Mouse (Mus musculus): ENCODE results near the gene Nol9.
A peak's percentile ranks its signal among the peaks of the same experiment; 100 is the strongest.

Nol9 gene

DNA sequence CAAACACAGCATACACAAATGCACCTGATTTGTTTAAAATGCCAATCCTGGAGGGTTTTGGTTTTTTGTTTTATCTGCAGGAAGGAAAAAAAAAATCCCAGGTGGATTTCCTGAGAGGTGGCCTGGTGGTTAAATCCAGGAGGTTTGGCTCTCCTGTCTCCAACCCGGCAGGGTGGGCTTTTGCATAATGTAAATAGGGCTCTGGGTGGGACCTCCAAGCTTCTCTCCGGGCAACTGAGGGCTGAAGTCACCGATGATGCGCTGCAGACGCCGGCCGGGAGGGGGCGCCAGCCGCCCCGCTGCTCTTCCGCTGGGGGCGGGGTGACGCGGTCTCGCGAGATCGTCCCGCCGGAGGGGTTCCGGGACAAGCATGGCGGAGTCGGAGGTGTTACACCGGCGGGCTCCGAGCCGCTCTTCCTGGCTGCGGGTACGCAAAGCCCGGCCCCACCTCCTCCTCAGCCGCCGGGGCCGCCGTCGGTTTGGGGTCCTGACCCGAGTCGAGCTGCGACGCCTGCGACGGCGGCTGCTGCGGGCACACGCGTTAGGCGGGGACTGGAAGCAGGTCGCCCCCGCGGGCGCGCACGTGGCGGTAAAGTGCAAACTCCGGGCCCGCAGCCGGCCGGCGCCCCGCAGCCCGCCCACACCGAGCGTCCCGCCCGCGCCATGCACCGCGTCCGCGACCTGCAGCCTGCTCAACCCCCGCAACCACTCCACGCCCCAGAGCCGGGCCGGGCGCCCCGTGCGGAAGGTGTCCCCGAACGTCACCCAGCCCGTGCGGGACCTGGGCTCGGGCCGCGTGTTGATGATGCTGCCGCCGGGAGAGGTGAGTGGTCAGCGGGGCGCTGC is at the start of gene Nol9:
Gene Nol9, plus strand, starts transcription at position 337 of the 846 bp plus-strand sequence.
- DNase-seq (ENCODE audit: low spot score), result peak; percentile 98

DNA sequence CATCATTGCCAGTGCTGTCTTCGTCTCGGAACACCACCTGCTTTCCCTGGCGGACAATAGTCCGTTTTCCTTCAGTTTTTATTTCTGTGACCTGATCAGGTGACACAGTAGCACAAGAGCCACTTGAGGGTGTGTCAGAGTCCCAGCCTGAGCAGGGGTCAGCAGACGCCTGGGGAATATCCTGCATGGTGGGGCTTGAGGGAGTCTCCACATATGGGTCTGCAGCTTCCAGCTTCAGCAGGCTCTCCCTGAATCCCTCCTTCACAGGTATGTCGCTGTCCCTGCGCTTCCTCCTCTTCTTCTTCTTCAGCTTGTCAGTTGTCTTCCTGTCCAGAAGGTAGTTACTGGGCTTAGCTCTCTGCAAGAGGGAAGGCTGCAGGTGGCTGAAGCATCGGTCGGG is 47.0 kb upstream of the Nol9 start:
- DNase-seq (ENCODE audit: low spot score), result no peak

DNA sequence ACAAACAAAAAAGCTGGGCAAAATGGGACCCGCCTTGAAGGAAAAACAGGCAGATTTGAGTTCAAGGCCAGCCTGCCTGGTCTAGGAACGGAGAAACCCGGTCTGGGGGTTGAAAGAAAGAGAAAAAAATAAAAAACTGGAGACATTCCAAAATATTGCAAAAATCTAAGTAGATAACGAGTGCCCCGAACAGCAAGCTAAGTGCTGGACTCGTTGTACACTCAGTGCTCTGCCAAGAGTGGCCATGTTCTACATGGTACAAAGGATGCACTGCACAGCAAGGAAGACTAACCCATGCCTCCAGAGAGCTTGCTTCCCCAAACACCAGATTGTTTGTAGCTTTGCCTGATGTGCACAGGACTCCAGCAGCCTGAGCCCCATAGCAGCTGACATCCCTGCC is 46.1 kb upstream of the Nol9 start:
- no peak for DNase-seq (ENCODE audit: low spot score)

DNA sequence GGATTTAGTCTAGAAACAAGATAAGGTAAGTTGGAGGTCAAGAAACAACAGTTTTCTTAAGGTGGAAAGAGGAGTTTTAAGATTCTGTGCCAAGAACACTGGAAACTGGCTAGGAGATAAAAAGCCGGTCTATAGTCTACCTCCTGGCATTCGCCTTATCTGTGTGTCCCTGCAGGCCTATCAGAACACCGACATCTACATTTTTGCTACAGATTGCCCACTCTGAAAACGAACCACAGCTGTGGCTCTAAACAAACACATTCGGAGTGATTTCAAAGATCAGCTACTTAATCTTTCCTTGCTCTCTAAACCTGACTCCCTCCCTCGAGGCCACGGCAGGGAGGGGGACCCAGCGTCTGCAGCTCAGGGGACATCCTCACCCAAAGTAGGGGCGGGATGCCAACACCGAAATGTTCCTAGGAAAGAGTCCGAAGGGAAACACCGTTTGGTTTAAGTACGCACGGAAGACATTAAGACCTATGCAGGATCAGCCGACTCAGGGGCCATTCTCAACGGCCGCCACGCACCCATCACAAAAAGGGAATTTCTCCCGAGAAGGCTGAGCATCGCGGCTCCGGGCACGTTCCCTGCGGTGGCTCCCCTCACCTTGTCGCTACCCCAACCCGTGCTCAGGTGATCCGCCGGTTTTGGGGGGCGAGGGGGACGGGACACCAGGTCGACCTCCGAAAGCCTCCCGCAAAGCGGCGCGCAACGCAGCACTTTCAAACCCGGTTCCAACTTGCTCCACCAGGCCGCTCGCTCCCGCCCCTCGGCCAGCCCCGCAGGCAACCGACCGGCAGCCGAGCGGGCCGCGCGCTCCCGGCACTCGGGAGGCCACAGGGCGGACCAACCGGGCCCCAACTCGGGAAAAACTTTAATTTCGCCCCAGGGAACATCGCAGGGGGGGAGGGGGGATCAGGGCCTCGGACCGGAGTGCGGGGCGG is 44.6 kb upstream of the Nol9 start:
- DNase-seq (ENCODE audit: low spot score), result peak; percentile 77

DNA sequence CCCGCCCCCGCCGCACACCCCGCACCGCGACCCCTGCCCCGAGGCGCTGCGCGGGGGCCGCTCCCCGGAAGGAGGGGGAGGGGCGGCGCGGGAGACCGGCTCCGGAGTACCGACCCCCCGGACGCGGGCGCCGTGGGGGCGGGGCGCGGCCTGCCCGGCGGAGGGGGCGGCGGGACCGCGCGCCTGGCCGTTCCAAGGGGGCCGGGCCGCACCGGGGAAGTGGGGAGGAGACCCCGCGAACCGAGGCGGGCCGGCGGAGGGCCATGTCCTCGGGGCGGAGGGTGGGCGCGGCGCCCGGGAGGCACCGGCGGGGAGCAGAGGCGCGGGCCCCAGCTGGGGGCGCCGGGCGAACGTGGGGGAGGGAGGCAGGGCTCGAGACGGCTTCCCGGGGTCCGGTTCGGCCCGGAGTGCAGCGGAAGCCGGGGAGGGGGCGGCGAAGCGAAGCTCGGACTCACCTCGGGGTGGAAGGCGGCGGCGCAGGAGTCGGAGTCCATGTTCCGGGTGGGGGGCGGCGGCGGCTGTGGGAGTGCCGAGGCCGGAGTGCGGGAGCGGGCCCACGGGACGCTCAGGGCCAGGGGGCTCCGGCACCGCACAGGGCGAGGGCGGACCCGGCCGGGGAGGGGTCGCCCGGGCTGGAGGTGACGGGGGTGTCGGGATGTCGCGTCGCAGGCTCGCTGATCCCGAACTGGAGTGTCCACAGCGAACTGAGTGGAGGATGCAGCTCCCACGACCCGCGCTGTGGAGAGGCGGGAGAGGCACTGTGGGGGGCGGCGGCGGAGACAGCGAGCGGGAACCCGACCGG is 43.5 kb upstream of the Nol9 start:
- peak; percentile 82 for DNase-seq (ENCODE audit: low spot score)

DNA sequence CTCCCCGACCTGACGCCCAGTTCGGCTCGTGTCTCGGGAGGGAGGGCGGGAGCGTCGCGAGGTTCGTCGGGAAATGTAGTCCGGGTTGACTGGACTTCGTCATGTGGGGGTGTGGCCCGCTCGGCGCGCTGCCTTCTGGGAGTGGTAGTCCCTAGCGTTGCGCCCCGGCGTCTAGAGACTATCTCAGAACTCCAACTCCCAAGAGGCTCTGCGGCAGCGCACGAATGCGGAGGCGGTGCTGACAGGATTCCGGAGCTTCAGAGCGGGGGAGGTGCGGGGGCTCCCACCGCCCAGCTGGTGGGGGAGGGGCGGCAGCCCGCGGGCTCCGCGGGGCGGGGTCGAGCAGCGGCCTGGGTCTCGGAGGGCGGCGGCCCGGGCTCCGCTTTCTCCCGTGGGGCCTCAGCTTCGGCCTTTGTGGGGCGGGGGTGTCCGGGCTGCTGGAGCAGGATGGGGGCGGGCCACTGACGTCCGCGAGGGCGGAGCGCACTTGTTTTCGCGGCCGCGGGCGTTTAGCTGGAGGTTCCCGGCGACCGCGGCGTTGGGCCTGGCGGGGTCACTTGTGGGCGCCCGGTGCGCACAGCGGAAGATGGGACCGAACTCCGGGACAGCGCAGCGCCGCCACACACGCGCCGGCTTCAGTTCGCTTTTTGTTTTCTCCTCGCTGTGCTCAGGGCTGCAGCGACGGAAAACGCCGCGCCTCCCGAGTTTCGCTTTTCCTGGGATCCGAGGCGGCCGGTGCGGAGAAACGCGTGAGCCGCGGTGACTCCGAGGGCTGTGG is 42.8 kb upstream of the Nol9 start, which contains the start of gene Phf13:
Gene Phf13, minus strand, starts transcription at position 86 of the 778 bp plus-strand sequence.
- DNase-seq (ENCODE audit: low spot score), result peak; percentile 99

DNA sequence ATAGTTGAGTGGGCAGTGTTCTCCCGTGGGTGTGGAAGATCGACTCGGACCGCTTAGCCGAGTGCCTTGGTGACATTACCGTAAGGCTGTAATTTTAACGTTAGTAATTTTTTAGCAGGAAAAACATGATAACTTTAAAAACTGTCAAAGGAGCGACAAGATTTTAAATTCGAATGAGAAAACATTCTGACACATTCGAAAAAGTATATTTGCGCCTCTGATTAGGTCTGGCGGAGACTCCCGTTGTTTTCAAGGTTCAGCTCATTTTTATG is 42.2 kb upstream of the Nol9 start:
- DNase-seq (ENCODE audit: low spot score), result no peak

DNA sequence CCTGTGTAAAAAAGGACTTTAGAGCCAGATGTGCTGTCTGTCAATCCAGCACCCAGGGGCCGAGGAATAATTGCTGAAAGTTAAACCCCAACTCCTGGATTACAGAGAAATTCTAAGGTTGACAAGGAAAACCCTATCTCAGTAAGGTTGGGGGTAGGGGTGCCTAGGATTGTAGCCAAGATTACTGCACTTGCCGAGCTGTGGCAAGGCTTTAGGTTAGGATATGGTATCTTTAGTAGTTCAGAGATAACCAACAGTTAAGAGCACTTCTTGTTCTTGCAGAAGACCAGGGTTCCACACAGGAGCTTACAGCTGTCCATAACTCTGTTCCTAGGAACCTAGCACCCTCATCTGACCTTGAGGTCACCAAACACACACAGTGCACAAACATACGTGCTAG is 41.4 kb upstream of the Nol9 start:
- no peak for DNase-seq (ENCODE audit: low spot score)

DNA sequence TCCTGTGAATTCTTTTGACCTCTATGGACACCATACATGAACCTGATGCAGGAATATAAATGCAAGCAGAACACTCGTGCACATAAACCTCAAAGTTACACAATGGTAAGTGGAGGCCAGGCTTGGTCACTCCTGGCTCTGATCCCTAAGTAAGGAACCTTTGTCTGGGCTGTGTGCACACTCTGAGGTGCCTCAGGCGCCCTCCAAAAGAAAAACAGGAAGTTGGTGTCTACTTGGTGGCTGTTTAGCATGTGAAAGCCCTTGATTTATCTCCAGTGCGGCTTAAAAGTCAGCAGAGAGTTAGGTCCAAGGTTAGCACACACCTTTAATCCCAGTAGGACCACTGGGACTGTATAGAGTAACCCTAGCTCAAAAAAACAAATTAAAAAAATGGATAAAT is 39.6 kb upstream of the Nol9 start:
- no peak for DNase-seq (ENCODE audit: low spot score)

DNA sequence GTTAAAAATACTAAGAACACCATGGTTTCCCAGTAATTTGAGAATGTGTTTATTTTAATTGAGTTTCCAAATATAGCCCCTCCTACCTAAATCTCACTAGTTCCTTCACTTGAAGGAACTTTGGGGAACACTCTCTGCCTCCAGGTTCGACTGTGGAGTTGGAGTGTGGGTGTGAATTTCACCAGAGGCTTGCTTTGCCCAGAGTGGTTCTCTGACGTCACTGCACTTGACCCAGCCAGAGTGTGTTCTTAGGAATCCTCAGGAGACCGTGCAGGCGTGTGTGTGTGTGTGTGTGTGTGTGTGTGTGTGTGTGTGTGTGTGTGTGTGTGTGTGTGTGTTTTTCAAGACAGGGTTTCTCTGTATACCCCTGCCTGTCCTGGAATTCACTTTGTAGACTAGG is 38.2 kb upstream of the Nol9 start:
- DNase-seq (ENCODE audit: low spot score), result no peak

DNA sequence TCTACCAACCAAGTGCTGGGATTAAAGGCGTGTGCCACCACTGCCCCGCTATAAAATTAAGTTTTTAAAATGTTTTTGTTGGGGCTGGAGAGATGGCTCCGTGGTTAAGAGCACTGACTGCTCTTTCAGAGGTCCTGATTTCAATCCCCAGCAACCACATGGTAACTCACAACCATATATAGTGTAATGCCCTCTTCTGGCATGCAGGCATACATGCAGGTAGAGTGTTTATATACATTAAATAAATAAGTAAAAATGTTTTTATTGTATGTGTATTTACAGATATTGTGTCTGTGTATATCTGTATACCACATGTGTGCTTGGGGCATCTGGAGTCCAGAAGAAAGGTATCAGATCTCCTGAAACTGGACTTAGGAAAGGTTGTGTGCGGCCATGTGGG is 37.8 kb upstream of the Nol9 start:
- no peak for DNase-seq (ENCODE audit: low spot score)

DNA sequence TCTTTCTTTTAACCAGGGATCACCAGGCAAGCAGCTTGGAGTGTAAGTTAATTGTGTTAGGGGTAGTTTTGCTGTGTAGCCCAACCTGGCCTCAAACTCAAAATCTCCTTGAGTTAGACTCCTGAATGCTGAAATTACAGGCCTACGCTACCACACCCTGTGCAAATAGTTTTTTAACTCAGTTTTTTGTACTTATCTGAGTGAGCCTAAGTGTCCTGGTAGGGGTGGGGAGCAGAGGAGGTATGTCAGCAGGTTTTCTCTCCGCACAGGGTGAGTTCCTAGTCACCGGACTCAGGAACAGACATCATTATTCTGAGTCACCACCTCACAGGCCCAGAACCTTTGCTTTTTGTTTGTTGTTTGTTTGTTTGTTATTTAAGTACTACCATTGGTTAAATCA is 37.1 kb upstream of the Nol9 start:
- no peak for DNase-seq (ENCODE audit: low spot score)

DNA sequence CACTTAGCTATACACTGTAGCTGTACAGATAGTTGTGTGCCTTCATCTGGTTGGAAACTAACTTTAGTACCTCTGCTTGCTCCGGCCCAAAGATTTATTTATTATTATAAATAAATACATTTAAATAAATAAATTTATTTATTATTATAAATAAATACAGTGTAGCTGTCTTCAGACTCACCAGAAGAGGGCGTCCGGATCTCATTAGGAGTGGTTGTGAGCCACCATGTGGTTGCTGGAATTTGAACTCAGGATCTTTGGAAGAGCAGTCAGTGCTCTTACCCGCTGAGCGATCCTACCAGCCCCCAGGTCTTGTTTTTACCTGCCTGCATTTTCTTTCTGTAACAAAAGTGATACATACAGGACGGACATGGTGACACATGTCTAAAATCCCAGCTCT is 33.0 kb upstream of the Nol9 start:
- no peak for DNase-seq (ENCODE audit: low spot score)

DNA sequence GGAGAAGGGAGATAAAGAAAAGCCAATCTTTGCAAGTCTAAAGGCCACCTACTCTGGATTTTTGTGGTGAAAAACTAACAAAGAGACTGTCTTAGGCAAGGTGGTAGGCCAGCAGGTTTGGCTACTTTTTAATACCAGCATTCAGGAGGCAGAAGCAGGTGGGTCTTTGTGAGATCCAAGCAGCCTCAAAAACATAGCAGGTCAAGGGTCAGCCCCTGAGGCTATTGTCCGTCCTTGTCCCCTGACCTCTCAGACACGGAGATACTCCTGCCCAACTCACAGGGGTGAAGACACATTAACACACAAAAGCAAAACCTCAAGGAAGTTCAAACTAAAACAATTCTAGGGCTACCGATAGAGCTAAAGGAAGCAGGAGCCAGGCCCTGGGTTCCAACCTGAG is 32.3 kb upstream of the Nol9 start:
- no peak for DNase-seq (ENCODE audit: low spot score)

DNA sequence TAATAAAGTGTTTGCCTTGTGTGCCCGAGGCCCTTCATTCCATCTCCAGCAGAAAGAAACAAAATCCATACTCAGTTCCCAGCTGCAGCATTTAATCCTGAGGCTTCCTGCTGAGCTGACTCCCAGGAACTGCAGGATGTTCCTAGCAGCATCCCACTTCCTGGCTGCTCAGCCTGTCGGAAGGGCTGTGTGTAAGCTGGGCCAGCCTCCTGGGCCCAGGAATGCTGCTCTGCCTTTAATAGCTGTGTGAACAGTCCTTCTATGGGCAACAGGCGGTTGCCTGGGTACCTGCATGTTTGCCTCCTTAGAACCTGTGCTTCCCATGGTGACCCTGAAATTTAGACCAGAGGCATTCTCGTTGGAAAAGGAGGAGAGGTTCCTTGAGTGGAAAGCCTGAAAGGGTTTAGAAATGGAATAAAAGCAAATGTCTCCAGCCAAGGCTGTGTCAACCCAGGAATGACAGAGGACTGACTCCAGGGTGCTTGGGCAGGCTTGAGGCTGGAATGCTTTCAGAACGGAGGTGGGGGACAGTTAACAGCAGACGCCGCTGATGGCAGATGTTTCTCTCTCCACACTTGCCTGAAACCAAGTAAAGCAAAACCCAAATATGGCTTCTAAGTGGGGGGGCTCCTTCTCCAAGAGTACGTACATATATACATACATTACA is 31.5 kb upstream of the Nol9 start:
- DNase-seq (ENCODE audit: low spot score), result no peak

DNA sequence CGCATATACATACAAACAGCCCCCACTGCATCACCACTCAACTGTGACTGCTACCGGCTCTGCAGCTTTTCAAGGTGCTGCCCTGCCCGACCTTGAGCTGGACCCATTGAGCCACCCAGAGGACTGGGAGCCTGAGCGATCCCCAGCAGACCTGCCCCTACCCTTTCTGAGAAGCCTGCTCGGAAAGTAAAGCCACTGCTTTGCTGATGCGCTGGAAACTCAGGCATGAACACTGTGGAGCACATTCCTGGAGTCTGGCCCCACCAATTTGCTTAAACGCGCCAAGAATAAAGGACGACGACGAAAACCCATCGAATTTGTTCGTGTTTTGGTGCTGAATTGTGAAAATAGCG is 31.0 kb upstream of the Nol9 start:
- DNase-seq (ENCODE audit: low spot score), result no peak

DNA sequence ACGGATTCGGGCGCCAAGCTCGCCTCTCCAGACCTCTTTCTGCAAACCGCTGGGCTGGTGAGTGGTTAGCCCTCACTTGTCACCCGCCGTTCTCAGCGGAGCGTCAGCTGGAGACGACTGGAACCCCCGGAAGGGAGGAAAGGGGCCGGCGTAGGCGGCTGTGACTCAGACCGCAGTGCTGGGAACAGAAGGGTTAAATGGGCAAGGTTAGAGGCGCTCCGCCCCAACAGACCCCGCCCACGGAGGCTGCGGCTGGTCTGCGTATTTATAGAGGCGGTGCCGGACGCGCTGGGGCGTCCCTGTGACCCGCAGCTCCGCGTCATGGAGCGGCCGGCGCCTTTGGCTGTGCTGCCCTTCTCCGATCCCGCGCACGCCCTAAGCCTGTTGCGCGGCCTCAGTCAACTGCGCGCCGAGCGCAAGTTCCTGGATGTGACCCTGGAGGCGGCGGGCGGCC is 30.5 kb upstream of the Nol9 start, which contains the start of gene Klhl21:
Gene Klhl21, plus strand, starts transcription at position 182 of the 454 bp plus-strand sequence.
- DNase-seq (ENCODE audit: low spot score), result peak; percentile 97

DNA sequence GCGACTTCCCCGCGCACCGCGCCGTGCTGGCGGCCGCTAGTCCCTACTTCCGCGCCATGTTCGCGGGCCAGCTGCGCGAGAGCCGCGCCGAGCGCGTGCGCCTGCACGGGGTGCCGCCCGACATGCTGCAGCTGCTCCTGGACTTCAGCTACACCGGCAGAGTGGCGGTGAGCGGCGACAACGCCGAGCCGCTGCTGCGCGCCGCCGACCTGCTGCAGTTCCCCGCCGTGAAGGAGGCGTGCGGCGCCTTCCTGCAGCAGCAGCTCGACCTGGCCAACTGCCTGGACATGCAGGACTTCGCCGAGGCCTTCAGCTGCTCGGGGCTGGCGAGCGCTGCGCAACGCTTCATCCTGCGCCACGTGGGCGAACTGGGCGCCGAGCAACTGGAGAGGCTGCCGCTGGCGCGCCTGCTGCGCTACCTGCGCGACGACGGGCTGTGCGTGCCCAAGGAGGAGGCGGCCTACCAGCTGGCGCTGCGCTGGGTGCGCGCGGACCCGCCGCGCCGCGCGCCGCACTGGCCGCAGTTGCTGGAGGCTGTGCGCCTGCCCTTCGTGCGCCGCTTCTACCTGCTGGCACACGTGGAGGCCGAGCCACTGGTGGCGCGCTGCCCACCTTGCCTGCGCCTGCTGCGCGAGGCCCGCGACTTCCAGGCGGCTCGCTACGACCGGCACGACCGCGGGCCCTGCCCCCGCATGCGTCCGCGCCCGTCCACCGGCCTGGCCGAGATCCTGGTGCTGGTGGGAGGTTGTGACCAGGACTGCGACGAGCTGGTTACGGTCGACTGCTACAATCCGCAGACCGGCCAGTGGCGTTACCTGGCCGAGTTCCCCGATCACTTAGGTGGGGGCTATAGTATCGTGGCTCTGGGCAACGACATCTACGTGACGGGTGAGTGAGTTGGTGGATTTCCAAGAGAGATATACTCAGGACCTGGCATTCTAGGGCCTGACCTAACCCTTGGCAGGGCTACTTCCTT is 29.8 kb upstream of the Nol9 start:
- peak; percentile 73 for DNase-seq (ENCODE audit: low spot score)

DNA sequence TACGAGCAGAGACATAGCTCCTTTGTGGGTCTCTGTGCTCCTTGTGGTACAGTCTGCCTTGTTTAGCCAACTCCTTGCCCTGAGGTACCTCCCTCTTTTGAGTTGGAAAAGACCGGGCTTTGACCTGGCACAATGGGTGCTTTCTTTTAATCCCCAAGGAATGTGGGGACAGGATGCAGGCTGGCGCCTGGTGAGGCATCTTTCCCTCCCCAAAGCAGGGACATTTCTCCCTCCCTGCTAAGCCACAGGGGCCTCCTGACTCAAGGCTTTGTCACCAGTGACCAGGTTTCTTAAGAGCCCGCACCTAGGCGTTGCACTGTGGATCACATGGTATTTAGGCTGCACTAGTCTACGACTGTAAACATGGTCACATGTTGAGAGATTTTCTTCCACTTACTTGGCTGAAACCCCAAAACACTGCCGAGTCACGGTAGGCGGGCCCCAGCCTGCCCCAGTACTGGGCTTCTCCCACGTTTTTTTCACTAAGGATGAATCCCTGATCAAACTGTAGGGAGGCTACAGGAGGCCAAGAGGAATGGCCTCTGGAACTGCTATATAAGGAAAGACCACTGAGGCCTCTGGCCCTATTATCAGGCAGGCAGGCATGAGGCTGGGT is 28.9 kb upstream of the Nol9 start:
- DNase-seq (ENCODE audit: low spot score), result no peak

All from testis, postnatal 10 days (tissue).